Mouse (Mus musculus) bone marrow macrophage, adult 2 months (primary cell): ENCODE data around the gene Macf1.

Source experiments
- CTCF ChIP-seq: IDR thresholded peaks from 2 replicates; pipeline ENCODE4 v1.5.1; 2012; ENCODE audit warnings: low read depth, mild to moderate bottlenecking, low read length, moderate library complexity
- POLR2A ChIP-seq: IDR thresholded peaks from 2 replicates; pipeline ENCODE4 v1.6.1; 2012; ENCODE audit warnings: mild to moderate bottlenecking, low read depth, low read length, borderline replicate concordance

GRCm38 (mm10) chr4:123564051-123564791, 119.9 kb downstream of the Macf1 start:
- TF ChIP-seq POLR2A (no peak), CTCF (no peak)
